Mouse (Mus musculus) heart, postnatal 36 days (tissue): Measurements from ENCODE around the gene Pfn3. TPM values are rescaled to one million over a fixed set of nuclear protein-coding genes. Genes with fewer than 3 reads are reported as not detected.
A peak's percentile ranks its signal among the peaks of the same experiment; 100 is the strongest.

Experiments
- DNase-seq, 2 experiments: peaks; one replicate each; pipeline ENCODE4 v3.0.0; 2021 to 2022
- intact Hi-C: fragments of 180-260 bp; cut with DNase I; formaldehyde crosslinking; loops from one replicate; pipeline ENCODE4 v1.15.1; 2025
- total RNA-seq, 2 experiments: library from RNA; stranded (reverse); gene quantifications; 2 replicates each; pipeline ENCODE4 v1.2.3; 2021

Gene Pfn3
- total RNA-seq, 2 experiments from 2014 or later = not detected

- intact Hi-C loops = no loop called here
- DNase-seq = no peak
Observed at GRCm38 (mm10) chr13:55431889-55432685, 17.1 kb upstream of the Pfn3 start.

GRCm38 (mm10) chr13:55430566-55430965, 15.5 kb upstream of the Pfn3 start:
- no peak for DNase-seq
- intact Hi-C loops = no loop called here

- intact Hi-C loops = no loop called here
- DNase-seq = peak; percentile 60 to 70
Observed at GRCm38 (mm10) chr13:55429226-55429888, 14.3 kb upstream of the Pfn3 start.

- intact Hi-C loops = no loop called here
- no peak for DNase-seq
Observed at GRCm38 (mm10) chr13:55426613-55427012, 11.6 kb upstream of the Pfn3 start, which contains the start of gene F12. Gene F12 (minus strand): TSS chr13:55426793.

- DNase-seq = peak; percentile 77
- intact Hi-C loops = no loop called here
Observed at GRCm38 (mm10) chr13:55420933-55421800, 6.1 kb upstream of the Pfn3 start.

- DNase-seq = no peak
- intact Hi-C loops = no loop called here
Observed at GRCm38 (mm10) chr13:55420018-55420932, 5.2 kb upstream of the Pfn3 start.

GRCm38 (mm10) chr13:55419142-55419541, 4.1 kb upstream of the Pfn3 start:
- intact Hi-C loops = loop anchor here (2.0 kb wide), 1 partner anchor 24 kb away; no protein-coding TSS in a partner anchor
- DNase-seq = no peak

- peak; percentile 88 to 94 for DNase-seq
- intact Hi-C loops = loop anchor here (1.0 to 2.0 kb wide), 3 partner anchors 25 to 99 kb away; no protein-coding TSS in a partner anchor
Observed at GRCm38 (mm10) chr13:55418004-55418403, 3.0 kb upstream of the Pfn3 start.

GRCm38 (mm10) chr13:55413333-55413732, 1.7 kb downstream of the Pfn3 start:
- no peak for DNase-seq
- intact Hi-C loops = no loop called here

GRCm38 (mm10) chr13:55412643-55413307, 2.3 kb downstream of the Pfn3 start:
- intact Hi-C loops = no loop called here

GRCm38 (mm10) chr13:55411826-55412225, 3.2 kb downstream of the Pfn3 start:
- intact Hi-C loops = no loop called here
- no peak for DNase-seq

More at GRCm38 (mm10) chr13:55412643-55413307, 2.3 kb downstream of the Pfn3 start:
- no peak for DNase-seq

GRCm38 (mm10) chr13:55408546-55409120, 6.4 kb downstream of the Pfn3 start:
- intact Hi-C loops = loop anchor here (5.0 kb wide), 2 partner anchors 129 to 234 kb away; partner anchors contain the start of gene Ddx41
- DNase-seq = no peak

- intact Hi-C loops = loop anchor here (5.0 kb wide), 2 partner anchors 130 to 235 kb away; partner anchors contain the start of gene Ddx41
- DNase-seq = no peak
Observed at GRCm38 (mm10) chr13:55407341-55407740, 7.7 kb downstream of the Pfn3 start.

GRCm38 (mm10) chr13:55405783-55406390, 9.1 kb downstream of the Pfn3 start:
- intact Hi-C loops = loop anchor here (1.0 to 5.0 kb wide), 4 partner anchors 65 to 236 kb away; partner anchors contain the start of gene Ddx41
- no peak for DNase-seq

GRCm38 (mm10) chr13:55404853-55405782, 9.9 kb downstream of the Pfn3 start:
- intact Hi-C loops = loop anchor here (1.0 to 5.0 kb wide), 4 partner anchors 66 to 237 kb away; partner anchors contain the start of gene Ddx41
- DNase-seq = peak; percentile 81 to 84

GRCm38 (mm10) chr13:55403935-55404852, 10.8 kb downstream of the Pfn3 start:
- no peak for DNase-seq
- intact Hi-C loops = no loop called here
